Mouse (Mus musculus) heart, adult 2 months (tissue): Measurements from ENCODE around the gene Dab1.

Experiments used
- CTCF ChIP-seq: fragments of 200-600 bp; IDR thresholded peaks from 2 replicates; pipeline ENCODE4 v1.8.1; 2022; ENCODE audit warnings: antibody characterized with exemption, mild to moderate bottlenecking, moderate library complexity
- POLR2A ChIP-seq: fragments of 200-500 bp; IDR thresholded peaks from 2 replicates; pipeline ENCODE4 v1.6.1; 2011; ENCODE audit warnings: mild to moderate bottlenecking, low read depth, low read length, control low read depth; ENCODE audit not compliant: insufficient read depth

- TF ChIP-seq CTCF = no peak
- TF ChIP-seq POLR2A = no peak
These were observed 959.2 kb downstream of the Dab1 start for GRCm38 (mm10) chr4:104578370-104578769.
